Mouse (Mus musculus) lung, adult 2 months (tissue): Measurements from ENCODE around the gene Nmrk1.

ENCODE experiments used
- CTCF ChIP-seq: fragments of 200-500 bp; IDR thresholded peaks from 2 replicates; pipeline ENCODE4 v1.5.1; 2011; ENCODE audit warnings: mild to moderate bottlenecking, low read length, control low read depth; ENCODE audit not compliant: insufficient read depth
- POLR2A ChIP-seq: fragments of 200-500 bp; IDR thresholded peaks from 2 replicates; pipeline ENCODE4 v1.6.1; 2011; ENCODE audit warnings: low read depth, mild to moderate bottlenecking, control low read depth, low read length, borderline replicate concordance; ENCODE audit errors: extremely low read depth

GRCm38 (mm10) chr19:18630221-18631119, 1.3 kb upstream of the Nmrk1 start:
- TF ChIP-seq POLR2A (no peak), CTCF (no peak)
